12 mouse cellular contexts compared by ENCODE assay signal in the genomic region with DNA sequence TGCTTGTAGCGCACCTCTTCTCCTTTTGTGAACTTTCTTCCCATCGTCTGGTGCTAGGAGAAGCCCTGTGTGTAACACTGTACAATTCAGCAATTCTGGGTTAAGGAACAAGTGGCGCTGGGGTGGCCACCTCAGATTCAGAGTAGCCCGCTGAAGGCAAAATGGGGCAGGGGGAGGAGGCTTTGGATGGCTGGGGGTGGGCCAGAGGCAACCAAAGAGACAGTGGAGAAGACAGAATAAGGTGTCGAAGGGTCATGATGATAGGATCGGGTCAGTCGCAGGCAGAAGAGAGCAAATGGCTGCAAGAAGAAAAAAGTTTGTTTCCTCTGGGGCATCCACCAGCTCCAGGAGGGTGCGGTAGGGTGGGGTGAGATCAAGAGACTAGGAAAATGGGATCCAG. TPM values are rescaled to one million over a fixed set of nuclear protein-coding genes. Genes with fewer than 3 reads are reported as not detected.
DNase-seq lines count a peak whose midpoint lies in the region; ATAC-seq lines count a peak whose summit lies in the region.
"Had no signal": no experiment of that assay in that cellular context is flagged by ENCODE, and none has a peak within 500 bp of the region (broad histone marks: within the 10 kb centered on the region; RNA-seq: fewer than 3 reads in every experiment).

No protein-coding gene starts in this region.

- 30% methylated on average over 8 of the region's 8 CpGs for WGBS in kidney, embryonic 16.5 days
- WGBS in forebrain, embryonic 12.5 days: 13% methylated on average over 8 of the region's 8 CpGs
- WGBS in hindbrain, embryonic 15.5 days: 13% methylated on average over 8 of the region's 8 CpGs
- WGBS in neural tube, embryonic 13.5 days: 18% methylated on average over 8 of the region's 8 CpGs

- H3K9ac ChIP-seq in kidney, embryonic 16.5 days (replicated peaks; ENCODE audit: low read length): no peak overlapping the region
- peak overlapping the region; percentile 77 for H3K9ac ChIP-seq in forebrain, embryonic 12.5 days
- peak overlapping the region; percentile 80; the same call in 1 of the 2 replicates for H3K9ac ChIP-seq in hindbrain, embryonic 15.5 days
- H3K9ac ChIP-seq in neural tube, embryonic 13.5 days: peak overlapping the region; percentile 72

- no peak for ATAC-seq in kidney, embryonic 16.5 days (ENCODE audit: low FRiP score, low TSS enrichment)
- ATAC-seq in forebrain, embryonic 12.5 days (ENCODE audit: low FRiP score): no peak
- ATAC-seq in hindbrain, embryonic 15.5 days (ENCODE audit: low FRiP score, low read depth): peak; percentile 8; the same call in 1 of the 2 replicates
- ATAC-seq in neural tube, embryonic 13.5 days (ENCODE audit: low read depth): no peak

- no peak overlapping the region for H3K27ac ChIP-seq in kidney, embryonic 16.5 days (ENCODE audit: low read length)
- peak overlapping the region; percentile 75 for H3K27ac ChIP-seq in forebrain, embryonic 12.5 days
- H3K27ac ChIP-seq in hindbrain, embryonic 15.5 days (replicated peaks): 0 out of 2 replicates have a peak overlapping the region, but pooled peaks have one; percentile 20
- H3K27ac ChIP-seq in neural tube, embryonic 13.5 days (replicated peaks): no peak overlapping the region

- H3K27me3 ChIP-seq in kidney, embryonic 16.5 days (ENCODE audit: insufficient read depth, low read length): peaks cover 49% of the 10 kb centered on the region
- H3K27me3 ChIP-seq in forebrain, embryonic 12.5 days: 0 out of 2 replicates have a peak, but pooled peaks cover 5% of the 10 kb centered on the region
- H3K27me3 ChIP-seq in hindbrain, embryonic 15.5 days: 0 out of 2 replicates have a peak, but pooled peaks cover 3% of the 10 kb centered on the region
- H3K27me3 ChIP-seq in neural tube, embryonic 13.5 days: 0 out of 2 replicates have a peak, but pooled peaks cover 18% of the 10 kb centered on the region

- no peaks in the 10 kb centered on the region for H3K36me3 ChIP-seq in kidney, embryonic 16.5 days (ENCODE audit: insufficient read depth, low read length)
- H3K36me3 ChIP-seq in forebrain, embryonic 12.5 days (replicated peaks): no peaks in the 10 kb centered on the region
- no peaks in the 10 kb centered on the region for H3K36me3 ChIP-seq in hindbrain, embryonic 15.5 days
- no peaks in the 10 kb centered on the region for H3K36me3 ChIP-seq in neural tube, embryonic 13.5 days
- H3K36me3 ChIP-seq: G1E had no signal

- H3K4me3 ChIP-seq in kidney, embryonic 16.5 days (ENCODE audit: low read length): peak overlapping the region; percentile 57
- peak overlapping the region; percentile 58 for H3K4me3 ChIP-seq in forebrain, embryonic 12.5 days (replicated peaks)
- H3K4me3 ChIP-seq in hindbrain, embryonic 15.5 days: peak overlapping the region; percentile 72
- H3K4me3 ChIP-seq in neural tube, embryonic 13.5 days: peak overlapping the region; percentile 52

- H3K4me2 ChIP-seq in kidney, embryonic 16.5 days (replicated peaks; ENCODE audit: low read depth, low read length): peak overlapping the region; percentile 91
- H3K4me2 ChIP-seq in forebrain, embryonic 12.5 days: peak overlapping the region; percentile 73
- peak overlapping the region; percentile 83 for H3K4me2 ChIP-seq in hindbrain, embryonic 15.5 days
- peak overlapping the region; percentile 73 for H3K4me2 ChIP-seq in neural tube, embryonic 13.5 days

- no peak for DNase-seq in kidney, adult 11 months
- no peak for DNase-seq in gastrocnemius, postnatal 4 days (ENCODE audit: low spot score in 2 of 2)
- no peak for DNase-seq in left cerebral cortex, adult 18-20 months (ENCODE audit: low spot score in 2 of 2)
- DNase-seq in right cerebral cortex, postnatal 36 days (ENCODE audit: low spot score in 2 of 2): no peak
- DNase-seq: lung, adult 18-20 months; spleen, adult 18-20 months had no signal

- H3K4me1 ChIP-seq in kidney, embryonic 16.5 days (ENCODE audit: insufficient read depth, low read length): peaks cover 15% of the 10 kb centered on the region
- peaks cover 47% of the 10 kb centered on the region for H3K4me1 ChIP-seq in forebrain, embryonic 12.5 days
- peaks cover 33% of the 10 kb centered on the region for H3K4me1 ChIP-seq in hindbrain, embryonic 15.5 days (replicated peaks)
- H3K4me1 ChIP-seq in neural tube, embryonic 13.5 days (replicated peaks): peaks cover 33% of the 10 kb centered on the region

- H3K9me3 ChIP-seq in kidney, embryonic 16.5 days (ENCODE audit: low read length): no peaks in the 10 kb centered on the region
- no peaks in the 10 kb centered on the region for H3K9me3 ChIP-seq in forebrain, embryonic 12.5 days
- H3K9me3 ChIP-seq in hindbrain, embryonic 15.5 days: no peaks in the 10 kb centered on the region
- H3K9me3 ChIP-seq in neural tube, embryonic 13.5 days: no peaks in the 10 kb centered on the region
- H3K9me3 ChIP-seq: G1E had no signal

RNA-seq across cellular contexts. Expression of gene Ildr2, which starts 1.2 kb away (rescaled TPM):
- polyA plus RNA-seq in kidney, embryonic 16.5 days (2015; fragmentation: Nextera tagmentation; extraction: Ambion mirVana): 1.5 and 1.6 TPM in 2 replicates
- 8.4 and 10.2 TPM in 2 replicates for polyA plus RNA-seq in forebrain, embryonic 12.5 days (2016; fragmentation: Nextera tagmentation; extraction: Ambion mirVana)
- 4.1 and 4.9 TPM in 2 replicates for polyA plus RNA-seq in hindbrain, embryonic 15.5 days (2015; fragmentation: Nextera tagmentation; extraction: Ambion mirVana)
- 2.3 and 2.5 TPM in 2 replicates for polyA plus RNA-seq in neural tube, embryonic 13.5 days (2015; fragmentation: Nextera tagmentation; extraction: Ambion mirVana)
- 1 to 10 TPM; 5.1 to 5.8 TPM for total RNA-seq in gastrocnemius, postnatal 4 days (2021)
- total RNA-seq in left cerebral cortex, adult 18-20 months (2021): 100 to 1,000 TPM; 105 to 108 TPM
- polyA plus RNA-seq: G1E had no signal

RNA-seq across cellular contexts. Expression of gene Mael, which starts 16.5 kb away (rescaled TPM):
- 0.42 TPM in 1 of 2 replicates, not detected in the other for polyA plus RNA-seq in kidney, embryonic 16.5 days (2015; fragmentation: Nextera tagmentation; extraction: Ambion mirVana)
- polyA plus RNA-seq in forebrain, embryonic 12.5 days (2016; fragmentation: Nextera tagmentation; extraction: Ambion mirVana): not detected in 2 replicates
- polyA plus RNA-seq in hindbrain, embryonic 15.5 days (2015; fragmentation: Nextera tagmentation; extraction: Ambion mirVana): 0.22 and 0.43 TPM in 2 replicates
- polyA plus RNA-seq in neural tube, embryonic 13.5 days (2015; fragmentation: Nextera tagmentation; extraction: Ambion mirVana): not detected in 2 replicates
- total RNA-seq in gastrocnemius, postnatal 4 days (2021): under 1 TPM in 1 of 2 experiments, not detected in 1; 0.29 TPM
- under 1 TPM in 1 of 2 experiments, not detected in 1; 0.28 TPM for total RNA-seq in left cerebral cortex, adult 18-20 months (2021)
- polyA plus RNA-seq: G1E; urinary bladder, adult 2 months had no signal

Comparison
In these comparisons a context has a peak if more than half of its experiments do, and no peak if none do; other contexts are left out.
1. H3K27ac ChIP-seq: peak in forebrain, embryonic 12.5 days (single experiment) and hindbrain, embryonic 15.5 days (single experiment); none in kidney, embryonic 16.5 days (single experiment) and neural tube, embryonic 13.5 days (single experiment).
2. Peak in every context shown above with its lines, with median percentiles within 50 percentile points of each other: H3K4me2 ChIP-seq and H3K4me3 ChIP-seq.